Mouse (Mus musculus): ENCODE results near the gene Slc4a3.

Slc4a3 gene

GRCm38 (mm10) chr1:75560206-75560913 is 14.3 kb downstream of the Slc4a3 start:
- no peak for DNase-seq (ENCODE audit: low read depth)

DNA sequence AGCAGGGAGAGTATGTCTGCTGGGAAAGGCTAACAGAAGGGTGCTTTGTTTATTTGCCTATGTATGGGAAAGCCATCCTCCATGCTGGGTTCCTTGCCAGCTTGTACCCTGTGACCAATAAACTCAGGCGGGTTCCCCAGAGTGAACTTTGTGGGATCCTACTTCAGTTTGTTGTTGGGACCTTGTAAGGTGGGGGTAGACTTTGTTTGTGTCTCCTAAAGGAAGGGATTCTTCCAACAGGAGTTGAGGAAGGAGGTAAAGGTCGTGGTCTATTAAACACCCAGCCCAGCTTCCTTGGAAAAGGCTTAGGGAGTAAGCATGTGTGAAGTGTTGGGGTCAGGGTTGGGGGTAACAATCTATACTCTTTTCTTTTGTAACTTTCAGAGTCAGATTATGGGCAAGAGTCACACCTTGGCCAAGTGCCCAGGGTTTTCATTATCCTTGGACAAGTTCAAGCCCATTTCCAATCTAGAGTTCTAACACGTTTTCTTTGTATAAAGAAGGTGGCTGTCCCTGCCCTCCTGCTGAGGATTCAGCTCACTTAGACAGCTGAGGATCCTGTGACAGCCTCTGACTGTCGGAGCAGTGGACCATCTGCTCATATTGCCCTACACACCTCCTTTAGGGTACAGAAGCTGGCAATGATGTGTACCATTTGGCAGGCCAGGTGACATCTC is 15.3 kb downstream of the Slc4a3 start:
- DNase-seq (ENCODE audit: low read depth), result no peak

DNA sequence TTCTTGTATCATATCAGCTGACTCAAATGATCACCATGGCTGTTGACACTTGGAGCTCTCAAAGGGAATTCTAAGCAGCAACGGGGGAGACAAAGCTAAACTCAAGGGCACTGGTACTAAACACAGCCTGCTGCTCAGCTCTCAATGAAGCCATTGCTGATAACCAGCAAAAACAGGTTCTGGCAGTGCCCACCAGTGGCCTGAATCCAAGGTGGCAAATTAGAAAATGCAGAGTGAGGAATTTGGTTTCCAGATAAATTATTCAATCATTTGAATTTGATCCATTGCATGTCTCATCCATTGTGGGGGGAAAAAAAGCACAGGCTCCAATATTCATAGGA is 15.8 kb downstream of the Slc4a3 start:
- DNase-seq (ENCODE audit: low read depth), result no peak

GRCm38 (mm10) chr1:75564102-75564501 is 18.0 kb downstream of the Slc4a3 start:
- no peak for DNase-seq (ENCODE audit: low read depth)

DNA sequence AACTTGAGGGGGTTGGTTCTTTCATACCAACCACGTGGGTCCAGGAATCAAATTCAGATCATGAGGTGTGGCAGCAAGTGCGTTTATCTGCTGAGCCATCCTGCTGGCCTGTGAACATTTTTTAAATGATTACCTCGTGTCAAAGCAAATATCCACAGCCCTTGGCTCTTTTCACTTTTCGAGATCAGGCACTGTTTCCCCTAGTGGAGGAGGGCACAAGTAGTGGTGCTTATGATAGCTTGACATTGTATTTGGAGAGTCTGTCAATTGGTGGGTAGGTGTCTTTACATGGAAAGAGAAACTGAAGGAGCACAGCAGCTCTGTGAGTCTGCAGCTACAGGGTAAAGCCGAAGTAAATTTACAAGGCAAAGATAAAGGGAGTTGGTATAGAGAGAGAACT is 18.9 kb downstream of the Slc4a3 start:
- DNase-seq (ENCODE audit: low read depth), result no peak

DNA sequence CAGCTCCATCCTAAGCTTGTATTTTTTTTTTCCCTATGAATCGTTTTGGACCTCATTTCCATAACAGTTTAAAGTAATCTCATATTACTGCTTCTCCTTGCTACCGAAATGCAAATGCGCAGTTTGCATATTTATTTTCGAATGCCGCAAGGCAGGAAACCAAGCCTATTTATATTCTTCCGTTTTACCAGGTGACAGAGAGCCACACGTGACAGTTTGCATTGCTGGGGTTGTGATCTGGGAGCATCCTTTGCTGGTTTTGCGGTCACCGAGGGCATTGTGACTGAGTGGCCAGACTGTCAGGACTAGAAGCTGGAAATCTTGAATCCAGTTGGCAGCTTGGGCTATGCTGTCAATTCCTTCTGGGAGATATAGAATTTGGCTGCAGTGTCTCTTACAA is 19.6 kb downstream of the Slc4a3 start:
- no peak for DNase-seq (ENCODE audit: low read depth)

- DNase-seq (ENCODE audit: low read depth), result no peak
Observed at GRCm38 (mm10) chr1:75570403-75570802, 24.3 kb downstream of the Slc4a3 start.

- no peak for DNase-seq (ENCODE audit: low read depth)
Observed at GRCm38 (mm10) chr1:75572776-75573175, 26.7 kb downstream of the Slc4a3 start.

- DNase-seq (ENCODE audit: low read depth), result no peak
Observed at GRCm38 (mm10) chr1:75573715-75574114, 27.6 kb downstream of the Slc4a3 start.

- DNase-seq (ENCODE audit: low read depth), result no peak
Observed at GRCm38 (mm10) chr1:75574476-75575310, 28.6 kb downstream of the Slc4a3 start.

GRCm38 (mm10) chr1:75581936-75582624 is 36.0 kb downstream of the Slc4a3 start:
- no peak for DNase-seq (ENCODE audit: low read depth)

- DNase-seq (ENCODE audit: low read depth), result no peak
Observed at GRCm38 (mm10) chr1:75582625-75582956, 36.5 kb downstream of the Slc4a3 start.

DNA sequence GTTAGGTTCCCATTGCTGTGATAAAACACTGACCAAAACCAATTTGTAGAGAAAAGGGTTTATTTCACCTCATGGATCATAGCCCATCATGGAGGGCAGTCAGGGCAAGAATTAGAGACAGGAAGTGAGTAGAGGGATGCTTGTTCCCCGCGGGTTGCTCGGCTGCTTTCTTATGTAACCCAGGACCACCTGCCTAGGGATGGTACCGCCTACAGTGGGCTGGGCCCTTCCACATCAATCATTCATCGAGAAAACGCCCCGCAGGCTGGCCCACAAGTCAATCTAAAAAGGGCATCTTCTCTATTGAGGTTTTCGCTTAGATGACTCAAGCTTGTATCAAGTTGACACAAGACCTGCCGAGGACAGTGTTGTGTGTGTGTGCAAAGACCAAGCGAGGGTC is 37.0 kb downstream of the Slc4a3 start:
- no peak for DNase-seq (ENCODE audit: low read depth)

- DNase-seq (ENCODE audit: low read depth), result no peak
Observed at GRCm38 (mm10) chr1:75586791-75587190, 40.7 kb downstream of the Slc4a3 start.

DNA sequence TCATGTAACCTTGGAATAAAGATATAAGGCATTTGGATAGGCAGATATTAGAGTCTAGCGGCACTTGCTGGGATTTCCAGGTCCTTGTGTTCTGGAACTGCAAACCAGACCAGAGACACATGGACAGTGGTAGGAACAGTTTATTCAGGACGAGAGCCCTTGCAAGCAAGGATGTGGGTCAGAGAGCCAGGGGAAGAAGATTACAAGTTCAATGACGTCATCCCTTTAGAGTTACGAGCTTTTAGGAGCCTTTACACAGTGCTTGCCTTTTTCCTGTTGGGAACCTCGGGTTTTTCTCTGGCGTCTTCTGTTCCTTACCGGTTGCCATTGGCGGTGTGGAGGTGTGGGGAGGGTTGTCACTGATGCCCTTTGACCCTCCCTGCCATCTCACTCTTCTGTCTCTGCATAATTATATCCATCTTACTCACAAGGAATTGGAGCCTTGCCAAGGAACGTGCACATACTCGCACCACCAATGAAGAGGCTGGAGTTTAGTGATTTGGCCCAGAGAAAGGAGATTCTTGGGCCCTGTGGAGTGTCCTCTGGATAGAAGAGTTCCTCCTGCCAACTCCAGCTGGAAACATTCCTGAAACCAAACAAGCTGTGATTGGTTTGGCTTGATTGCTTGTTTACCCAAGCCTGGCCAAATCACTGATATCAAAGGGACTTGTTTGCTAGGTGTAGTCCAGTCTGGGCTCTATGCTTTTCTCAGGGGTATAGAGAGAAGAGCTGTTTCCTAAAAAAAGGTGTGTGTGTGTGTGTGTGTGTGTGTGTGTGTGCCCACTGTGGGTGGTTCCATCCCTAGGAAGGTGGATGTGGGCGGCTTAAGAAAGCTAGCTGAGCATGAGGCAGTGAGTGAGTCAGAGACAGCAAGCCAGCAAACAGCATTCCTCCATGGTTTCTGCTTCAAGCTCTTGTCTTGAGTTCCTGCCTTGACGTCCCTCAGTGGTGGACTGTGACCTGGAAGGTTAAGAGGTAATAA is 42.0 kb downstream of the Slc4a3 start:
- DNase-seq (ENCODE audit: low read depth), result no peak

- no peak for DNase-seq (ENCODE audit: low read depth)
Observed at GRCm38 (mm10) chr1:75588874-75589273, 42.8 kb downstream of the Slc4a3 start.

- no peak for DNase-seq (ENCODE audit: low read depth)
Observed at GRCm38 (mm10) chr1:75589983-75590382, 43.9 kb downstream of the Slc4a3 start.

DNA sequence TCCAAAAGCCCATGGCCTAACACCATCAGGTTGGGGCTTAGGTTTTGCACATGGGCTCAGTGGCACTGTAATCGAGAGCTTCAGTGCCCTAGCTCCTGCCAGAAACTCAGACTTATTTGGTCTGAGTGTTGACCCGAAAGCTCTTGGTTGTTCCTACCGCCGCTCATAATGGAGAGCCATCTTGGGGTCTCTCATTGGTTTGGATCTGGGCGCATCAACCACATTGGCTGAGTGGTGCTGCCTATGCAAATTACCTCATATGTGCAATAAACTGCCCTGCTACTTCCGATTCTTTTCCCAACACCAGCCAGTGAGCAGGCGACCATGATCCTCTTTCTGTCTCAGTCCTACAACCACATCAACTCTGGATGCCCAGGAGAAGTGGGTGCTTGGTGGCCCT is 47.9 kb downstream of the Slc4a3 start:
- DNase-seq (ENCODE audit: low read depth), result no peak

DNA sequence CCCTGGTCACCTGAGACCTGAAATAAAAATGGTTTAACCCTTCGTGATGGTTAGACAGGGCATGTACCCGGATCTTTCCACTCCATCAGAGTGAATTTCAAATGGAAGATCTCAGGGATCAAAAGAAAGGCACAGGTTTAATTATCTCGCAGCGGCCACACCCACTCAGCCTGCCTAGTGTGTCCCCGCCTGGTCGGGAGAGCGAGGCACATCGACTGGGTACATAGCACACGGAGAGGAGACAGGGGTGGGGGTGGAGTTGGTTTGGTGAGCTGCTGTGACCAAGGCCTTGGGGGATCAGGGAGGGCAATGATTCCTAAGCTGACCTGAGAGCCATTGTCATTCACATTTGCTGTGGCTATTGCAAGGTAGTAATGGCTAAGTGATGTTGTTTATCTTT is 48.8 kb downstream of the Slc4a3 start:
- DNase-seq (ENCODE audit: low read depth), result no peak

- no peak for DNase-seq (ENCODE audit: low read depth)
Observed at GRCm38 (mm10) chr1:75595930-75596329, 49.9 kb downstream of the Slc4a3 start.

GRCm38 (mm10) chr1:75596906-75597305 is 50.8 kb downstream of the Slc4a3 start:
- no peak for DNase-seq (ENCODE audit: low read depth)
